Mouse (Mus musculus) erythroblast, embryonic 14.5 days (primary cell): ENCODE measurements around the gene Tnrc6c.

Experiments
- GATA1 ChIP-seq: IDR thresholded peaks from 2 replicates; pipeline ENCODE4 v1.6.1; 2012; ENCODE audit warnings: low read length, inconsistent platforms, mixed read lengths
- TAL1 ChIP-seq: IDR thresholded peaks from 3 replicates; pipeline ENCODE4 v1.6.1; 2012; ENCODE audit warnings: low read length, inconsistent platforms, mixed read lengths

DNA sequence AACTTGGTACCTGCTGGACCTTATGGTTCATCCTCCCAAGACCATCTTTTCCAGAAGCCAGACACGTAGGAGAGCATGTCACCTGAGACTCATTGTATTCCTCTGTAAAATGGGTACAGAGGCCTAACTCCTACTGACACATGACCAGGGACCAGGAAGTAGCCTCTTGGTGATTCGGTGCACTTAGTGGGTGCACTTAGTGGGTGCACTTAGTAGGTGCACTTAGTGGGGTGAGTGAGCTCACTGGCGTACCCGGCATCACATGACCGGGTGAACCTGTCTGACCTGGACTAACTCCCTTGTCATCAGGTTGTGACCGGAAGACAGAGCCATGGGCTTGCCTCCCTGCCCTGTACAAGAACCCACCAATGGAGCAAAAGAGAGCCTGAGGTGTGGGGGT lies 152.7 kb downstream of the Tnrc6c start:
- TF ChIP-seq GATA1, result no peak
- TF ChIP-seq TAL1, result no peak
